Mouse (Mus musculus) bone marrow macrophage, adult 2 months (primary cell): ENCODE results near the gene Cmc2.

ENCODE experiments used
- CTCF ChIP-seq: IDR thresholded peaks from 2 replicates; pipeline ENCODE4 v1.5.1; 2012; ENCODE audit warnings: low read depth, mild to moderate bottlenecking, low read length, moderate library complexity
- POLR2A ChIP-seq: IDR thresholded peaks from 2 replicates; pipeline ENCODE4 v1.6.1; 2012; ENCODE audit warnings: mild to moderate bottlenecking, low read depth, low read length, borderline replicate concordance

DNA sequence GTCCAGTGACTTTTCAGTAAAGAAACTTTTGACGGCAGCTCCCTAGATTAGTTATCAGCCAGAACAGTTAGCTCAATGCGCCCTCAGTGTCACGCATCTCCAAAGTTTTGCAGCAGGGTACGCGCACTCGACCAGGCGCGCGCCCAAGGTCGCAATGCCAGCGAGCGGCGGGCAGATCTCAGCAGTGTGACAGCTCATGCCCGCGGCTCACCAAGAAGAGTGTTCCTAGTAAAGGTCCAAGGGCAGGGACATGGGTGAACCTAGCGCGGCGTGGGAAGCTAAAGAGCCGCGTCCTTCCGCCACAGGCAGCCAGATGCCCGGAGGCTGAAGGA is 284 bp downstream of the Cmc2 start:
- TF ChIP-seq CTCF (no peak), POLR2A (no peak)
